8 mouse cellular contexts compared by ENCODE assay signal in genomic region chr11:3647688-3648087, GRCm38 (mm10). TPM values are rescaled to one million over a fixed set of nuclear protein-coding genes. Genes with fewer than 3 reads are reported as not detected.
DNase-seq lines count a peak whose midpoint lies in the region; ATAC-seq and TF ChIP-seq lines count a peak whose summit lies in the region.

No protein-coding gene starts in this region.

- H3K4me2 ChIP-seq in CH12.LX (ENCODE audit: insufficient read depth, low read depth, poor library complexity, severe bottlenecking) = peak overlapping the region; percentile 96
- H3K4me2 ChIP-seq in forebrain, embryonic 14.5 days (ENCODE audit: low read length) = peak overlapping the region; percentile 56
- H3K4me2 ChIP-seq in liver, embryonic 16.5 days (ENCODE audit: low read depth, low read length) = peak overlapping the region; percentile 78

- H3K9ac ChIP-seq in CH12.LX (ENCODE audit: insufficient read depth, low read depth) = peak overlapping the region; percentile 98
- peak overlapping the region; percentile 97 for H3K9ac ChIP-seq in forebrain, embryonic 14.5 days (ENCODE audit: low read length)
- H3K9ac ChIP-seq in liver, embryonic 16.5 days (ENCODE audit: low read depth, low read length) = peak overlapping the region; percentile 96

- DNase-seq in gastrocnemius, adult 2 months = no peak
- DNase-seq in gastrocnemius, postnatal 36 days = no peak
- peak; percentile 24 for DNase-seq in CH12.LX (ENCODE audit: extremely low read depth)
- no peak for DNase-seq in forebrain, embryonic 14.5 days (ENCODE audit: low spot score)
- DNase-seq in right cerebral cortex, postnatal 14 days = no peak
- DNase-seq in right cerebral cortex, adult 18-20 months = no peak
- no peak for DNase-seq in ovary, adult 18-20 months (ENCODE audit: low spot score)

- in situ Hi-C loops in CH12.LX (cut with MboI; ENCODE audit: low pct_ligation_motif_present, low pct_unique_long_range_greater_than_20kb, low sequenced_read_pairs) = no loop called here

- H3K36me3 ChIP-seq in CH12.LX (replicated peaks in 1 of 2; ENCODE audit: control insufficient read depth in 1 of 2, insufficient read depth in 1 of 2, low read length in 1 of 2) = peaks cover 21 to 48% of the 10 kb centered on the region in 2 experiments
- H3K36me3 ChIP-seq in forebrain, embryonic 14.5 days (ENCODE audit: control insufficient read depth, insufficient read depth, low read length) = peaks cover 36% of the 10 kb centered on the region
- H3K36me3 ChIP-seq in liver, embryonic 16.5 days (ENCODE audit: control insufficient read depth, insufficient read depth) = peaks cover 33% of the 10 kb centered on the region

- no peak for TF ChIP-seq EP300 in CH12.LX (IDR thresholded peaks at IDR 0.05; ENCODE audit: low read length)

- H3K79me2 ChIP-seq in CH12.LX (replicated peaks; ENCODE audit: control insufficient read depth, extremely low read depth, insufficient read depth, poor library complexity, severe bottlenecking) = peaks cover 42% of the 10 kb centered on the region

- peaks cover 0 to 32% of the 10 kb centered on the region in 2 experiments; a peak in 2 of 4 replicates for H3K4me1 ChIP-seq in CH12.LX (ENCODE audit: control insufficient read depth in 1 of 2, insufficient read depth in 2 of 2)
- peaks cover 13% of the 10 kb centered on the region for H3K4me1 ChIP-seq in forebrain, embryonic 14.5 days (ENCODE audit: control insufficient read depth, insufficient read depth, low read length)
- H3K4me1 ChIP-seq in liver, embryonic 16.5 days (ENCODE audit: control insufficient read depth, low read depth, low read length) = peaks cover 13% of the 10 kb centered on the region

- no peak for TF ChIP-seq CTCF in gastrocnemius, adult 2 months (IDR thresholded peaks at IDR 0.05)
- no peak for TF ChIP-seq CTCF in CH12.LX (conservative IDR thresholded peaks at IDR 0.05 in 1 of 2, IDR thresholded peaks at IDR 0.05 in 1 of 2; ENCODE audit: low read depth in 2 of 2, low read length in 2 of 2)

- no peak for TF ChIP-seq POLR2A in CH12.LX (IDR thresholded peaks at IDR 0.05; ENCODE audit: low read depth, low read length)

- 67% methylated on average over 5 of the region's 5 CpGs for WGBS in forebrain, embryonic 14.5 days
- WGBS in liver, embryonic 16.5 days (ENCODE audit: insufficient replicate concordance) = 79% methylated on average over 5 of the region's 5 CpGs

- intact Hi-C loops in gastrocnemius, adult 2 months (cut with DNase I) = loop anchor here (5.0 kb wide), 1 partner anchor 110 kb away; no protein-coding TSS in a partner anchor
- intact Hi-C loops in gastrocnemius, postnatal 36 days (cut with DNase I) = loop anchor here (5.0 kb wide), 1 partner anchor 110 kb away; no protein-coding TSS in a partner anchor

- dilution Hi-C loops in CH12.LX (cut with MboI; ENCODE audit: extremely low pct_ligation_motif_present, extremely low pct_unique_long_range_greater_than_20kb, low sequenced_read_pairs) = no loop called here

- ATAC-seq in forebrain, embryonic 14.5 days = no peak
- no peak for ATAC-seq in liver, embryonic 16.5 days (ENCODE audit: low read depth)

- peak overlapping the region; percentile 99 for H3K4me3 ChIP-seq in gastrocnemius, adult 2 months
- peak overlapping the region; percentile 72 to 92 (median 86) for H3K4me3 ChIP-seq in CH12.LX (replicated peaks in 1 of 3; ENCODE audit: low read depth in 2 of 3, low read length in 2 of 3, poor library complexity in 1 of 3)
- H3K4me3 ChIP-seq in forebrain, embryonic 14.5 days (ENCODE audit: low read depth, low read length) = peak overlapping the region; percentile 97
- peak overlapping the region; percentile 94 for H3K4me3 ChIP-seq in liver, embryonic 16.5 days (ENCODE audit: low read depth, low read length)

- H3K27me3 ChIP-seq in CH12.LX (replicated peaks) = no peaks in the 10 kb centered on the region
- H3K27me3 ChIP-seq in forebrain, embryonic 14.5 days (replicated peaks; ENCODE audit: control insufficient read depth, insufficient read depth, low read length) = no peaks in the 10 kb centered on the region
- H3K27me3 ChIP-seq in liver, embryonic 16.5 days (ENCODE audit: control insufficient read depth, insufficient read depth, low read depth, low read length) = no peaks in the 10 kb centered on the region

- peak overlapping the region; percentile 97 for H3K27ac ChIP-seq in gastrocnemius, adult 2 months
- H3K27ac ChIP-seq in CH12.LX (ENCODE audit: insufficient read depth, low read depth) = no peak overlapping the region
- H3K27ac ChIP-seq in forebrain, embryonic 14.5 days (ENCODE audit: low read depth, low read length) = no peak overlapping the region
- no peak overlapping the region for H3K27ac ChIP-seq in liver, embryonic 16.5 days (ENCODE audit: low read length)

- H3K9me3 ChIP-seq in CH12.LX (replicated peaks; ENCODE audit: low read length) = peaks cover 38% of the 10 kb centered on the region
- H3K9me3 ChIP-seq in forebrain, embryonic 14.5 days (replicated peaks; ENCODE audit: control insufficient read depth, low read length) = peaks cover 29% of the 10 kb centered on the region; the same call in 1 of the 2 replicates
- no peaks in the 10 kb centered on the region; the same call in 1 of the 2 replicates for H3K9me3 ChIP-seq in liver, embryonic 16.5 days (replicated peaks; ENCODE audit: control insufficient read depth, low read length)

- TF ChIP-seq RAD21 in CH12.LX (IDR thresholded peaks at IDR 0.05; ENCODE audit: low read depth, low read length) = no peak

TF ChIP-seq in CH12.LX, 34 proteins besides CTCF, POLR2A, EP300 and RAD21:
- no peak for TF ChIP-seq USF1 (IDR thresholded peaks at IDR 0.05; ENCODE audit: low read depth, low read length)
- no peak for TF ChIP-seq USF2 (conservative IDR thresholded peaks at IDR 0.05; ENCODE audit: low read depth, low read length)
- no peak for TF ChIP-seq MEF2A (IDR thresholded peaks at IDR 0.05; ENCODE audit: borderline replicate concordance, low read depth, low read length)
TF ChIP-seq in CH12.LX: peak in this region for 0.

RNA-seq across cellular contexts. Expression of gene Morc2a, which starts 1.3 kb away (rescaled TPM):
- 10 to 100 TPM; 18.4 to 20.3 TPM for total RNA-seq in gastrocnemius, adult 2 months (2021)
- 10 to 100 TPM; 16.0 to 16.7 TPM for total RNA-seq in gastrocnemius, postnatal 36 days (2021)
- total RNA-seq in CH12.LX (2012; rRNA removed) (28.2 and 30.9 TPM in 2 replicates), CH12.LX (2014; rRNA removed) (25.5 and 28.1 TPM in 2 replicates)
- 41.9 and 44.1 TPM in 2 replicates for polyA plus RNA-seq in CH12.LX (2012; ENCODE audit: insufficient read length, low read depth)
- 25.1 and 29.8 TPM in 2 replicates for polyA plus RNA-seq in forebrain, embryonic 14.5 days (2014; fragmentation: Nextera tagmentation; extraction: Ambion mirVana)
- polyA plus RNA-seq in liver, embryonic 16.5 days (2015; fragmentation: Nextera tagmentation; extraction: Ambion mirVana) = 5.8 and 6.0 TPM in 2 replicates
